Mouse (Mus musculus) heart, adult 2 months (tissue): ENCODE data around the gene Hmg20a.

Experiments
- CTCF ChIP-seq: fragments of 200-600 bp; IDR thresholded peaks from 2 replicates; pipeline ENCODE4 v1.8.1; 2022; ENCODE audit warnings: antibody characterized with exemption, mild to moderate bottlenecking, moderate library complexity
- POLR2A ChIP-seq: fragments of 200-500 bp; IDR thresholded peaks from 2 replicates; pipeline ENCODE4 v1.6.1; 2011; ENCODE audit warnings: mild to moderate bottlenecking, low read depth, low read length, control low read depth; ENCODE audit not compliant: insufficient read depth

DNA sequence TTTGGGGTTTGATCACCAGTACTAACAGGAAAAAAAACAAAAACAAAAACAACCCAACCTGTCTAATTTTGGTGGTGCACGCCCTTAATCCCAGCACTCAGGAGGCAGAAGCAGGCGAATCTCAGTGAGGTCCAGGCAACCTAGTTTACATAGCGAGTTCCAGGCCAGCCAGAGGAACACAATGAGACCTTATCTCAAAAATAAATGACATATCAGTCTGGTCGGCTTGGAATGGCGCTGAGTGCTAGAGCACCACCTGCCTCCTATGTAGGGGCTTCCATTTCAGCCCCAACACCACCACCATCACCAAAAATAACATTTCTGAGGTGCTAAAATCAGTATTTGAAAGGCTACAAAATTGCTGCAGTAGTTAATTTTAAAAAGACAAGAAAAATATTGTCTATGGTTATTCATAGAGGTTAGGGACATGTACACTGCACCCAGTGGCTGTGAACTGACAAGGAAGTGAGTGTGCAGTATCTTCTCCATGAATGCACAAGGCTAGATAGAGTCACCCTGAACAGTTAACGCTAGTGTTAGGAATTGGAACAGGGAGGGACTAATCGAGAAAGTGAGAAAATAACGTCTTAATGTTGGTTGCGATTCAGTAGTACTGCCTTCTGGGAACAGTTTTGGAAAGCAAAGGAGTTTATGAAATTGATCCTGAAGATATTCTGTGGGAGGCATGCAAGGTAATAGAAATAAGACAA lies 2.6 kb downstream of the Hmg20a start:
- TF ChIP-seq POLR2A = no peak
- TF ChIP-seq CTCF = no peak
